Mouse (Mus musculus): ENCODE measurements around the gene Cnih3.

DNA sequence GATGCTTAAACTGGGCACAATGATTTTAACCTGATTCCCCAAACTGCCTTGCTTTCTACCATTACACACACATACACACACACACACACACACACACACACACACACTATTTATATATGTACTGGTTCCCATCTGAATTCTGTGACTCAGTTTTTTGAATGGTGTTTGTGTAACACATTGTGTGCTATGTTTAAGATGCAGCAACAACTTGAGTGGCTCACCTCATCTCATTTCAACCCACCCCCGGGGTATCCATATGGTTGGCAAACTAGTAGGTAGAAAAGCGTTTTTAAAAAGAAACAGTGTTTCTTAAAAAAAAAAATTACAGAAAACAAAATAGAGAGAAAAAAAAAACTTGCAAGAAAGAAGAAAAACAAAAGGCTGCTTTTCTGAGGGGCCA lies 107.9 kb downstream of the Cnih3 start:
- TF ChIP-seq TCF3 (IDR thresholded peaks at IDR 0.05; ENCODE audit: insufficient read length, low read depth) (no peak), POLR2A (IDR thresholded peaks at IDR 0.05; ENCODE audit: insufficient read length, low read depth) (no peak), USF1 (IDR thresholded peaks at IDR 0.05; ENCODE audit: low read depth) (no peak), MAX (IDR thresholded peaks at IDR 0.05; ENCODE audit: low read depth) (no peak), MYOD1 (IDR thresholded peaks at IDR 0.05; ENCODE audit: control insufficient read depth in 1 of 3, insufficient read length in 2 of 3, low read depth in 2 of 3) (no peak), TCF12 (IDR thresholded peaks at IDR 0.05; ENCODE audit: insufficient read depth, poor library complexity, severe bottlenecking) (no peak), CEBPB (IDR thresholded peaks at IDR 0.05; ENCODE audit: insufficient read depth, poor library complexity, severe bottlenecking) (no peak)
